Mouse (Mus musculus) left cerebral cortex, adult 2 months (tissue): ENCODE data around the gene Alox12. TPM values are rescaled to one million over a fixed set of nuclear protein-coding genes. Genes with fewer than 3 reads are reported as not detected.

Source experiments
- DNase-seq, 2 experiments: peaks; one replicate each; pipeline ENCODE4 v3.0.0; 2021 to 2022; ENCODE audit warnings: low spot score in 2 of 2, mixed read lengths in 1 of 2; ENCODE audit errors: extremely low spot score in 1 of 2
- H3K27ac ChIP-seq: fragments of 200-600 bp; 2 replicates; pipeline ENCODE4 v1.8.1; 2022
- H3K4me3 ChIP-seq: fragments of 200-600 bp; 2 replicates; pipeline ENCODE4 v1.8.1; 2022
- CTCF ChIP-seq: fragments of 200-600 bp; IDR thresholded peaks from 2 replicates; pipeline ENCODE4 v1.8.1; 2022; ENCODE audit warnings: antibody characterized with exemption, mild to moderate bottlenecking, moderate library complexity
- intact Hi-C: fragments of 180-260 bp; cut with DNase I; formaldehyde crosslinking; loops from one replicate; pipeline ENCODE4 v1.15.1; 2025
- long read RNA-seq, 2 experiments: library from polyadenylated mRNA; stranded (forward); transcript quantifications; one replicate each; pipeline ENCODE4 v2.0.0; 2021; ENCODE audit warnings: borderline mapping rate in 2 of 2
- total RNA-seq, 2 experiments: library from RNA; stranded (reverse); gene quantifications; 2 replicates each; pipeline ENCODE4 v1.2.3; 2021

Gene Alox12
- total RNA-seq = under 1 TPM; 0.16 to 0.19 TPM
- long read RNA-seq, experiment 1 = 0 reads
- long read RNA-seq, experiment 2 = 0 reads

- no peak for DNase-seq
- peak; percentile 42 for TF ChIP-seq CTCF
- intact Hi-C loops = no loop called here
- Histone ChIP-seq H3K4me3 (peak within 1 kb of the TSS; percentile 17; the same call in 1 of the 2 replicates), H3K27ac (no peak within 1 kb of the TSS)
Observed at GRCm38 (mm10) chr11:70254931-70255531, at the start of gene Alox12. TSS of gene Alox12 (minus strand) at chr11:70255353.

GRCm38 (mm10) chr11:70302293-70302692 lies 47.1 kb upstream of the Alox12 start:
- H3K4me3 ChIP-seq = no peak overlapping the region
- intact Hi-C loops = no loop called here
- DNase-seq = no peak
- no peak overlapping the region for H3K27ac ChIP-seq
- no peak for TF ChIP-seq CTCF

DNA sequence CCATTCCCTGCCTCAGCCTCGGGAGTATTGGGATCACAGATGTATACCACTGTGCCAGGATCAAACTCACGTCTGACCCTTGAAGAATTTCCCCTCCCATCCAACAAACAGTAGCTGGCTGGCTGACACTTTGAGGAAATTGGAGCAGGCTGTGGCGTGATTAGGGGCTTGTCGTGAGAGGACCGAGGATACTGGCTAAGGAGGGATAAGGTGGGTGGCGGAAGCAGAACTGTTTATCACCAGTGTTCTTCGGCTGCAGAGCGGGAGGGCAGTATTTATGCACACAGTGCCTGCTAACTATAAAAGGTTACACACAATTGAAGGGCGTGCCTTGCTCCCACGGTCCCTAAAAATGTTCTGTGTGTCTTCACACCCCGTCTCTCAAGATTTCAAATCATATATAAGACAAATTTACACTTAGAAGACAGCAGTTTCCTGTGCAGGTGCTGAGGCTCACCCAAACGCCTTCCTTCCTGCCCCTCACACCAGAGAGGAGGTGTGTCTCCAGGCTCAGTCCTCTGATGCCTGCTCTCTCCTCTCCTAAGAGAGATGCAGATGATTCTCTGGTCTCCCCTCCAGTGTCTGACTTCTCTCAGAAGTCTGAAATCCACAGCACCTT lies 42.8 kb upstream of the Alox12 start:
- intact Hi-C loops = no loop called here
- Histone ChIP-seq H3K4me3 (no peak overlapping the region), H3K27ac (no peak overlapping the region)
- TF ChIP-seq CTCF = no peak
- no peak for DNase-seq

- TF ChIP-seq CTCF = no peak
- no peak overlapping the region for H3K27ac ChIP-seq
- no peak overlapping the region for H3K4me3 ChIP-seq
- intact Hi-C loops = no loop called here
- DNase-seq = no peak
Observed at GRCm38 (mm10) chr11:70297405-70297804, 42.3 kb upstream of the Alox12 start.

DNA sequence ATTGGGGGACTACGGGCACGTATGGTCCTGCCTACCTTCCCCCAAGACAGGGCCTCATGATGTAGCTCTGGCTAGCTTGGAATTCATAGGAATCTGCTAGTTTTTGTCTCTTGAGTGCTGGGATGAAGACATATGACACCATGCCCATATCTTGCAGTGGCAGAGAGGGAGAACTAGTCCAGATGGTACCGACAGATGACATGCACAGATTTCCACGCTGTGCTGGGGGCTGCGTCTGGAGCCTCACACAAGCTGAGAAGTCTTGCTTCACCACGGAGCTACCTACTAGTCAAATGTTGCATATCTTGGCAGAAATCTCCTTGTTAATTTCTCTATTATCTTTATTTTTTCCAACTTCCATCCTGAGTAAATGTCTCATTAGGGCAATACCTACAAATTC lies 38.7 kb upstream of the Alox12 start:
- no peak overlapping the region for H3K27ac ChIP-seq
- H3K4me3 ChIP-seq = no peak overlapping the region
- no peak for DNase-seq
- TF ChIP-seq CTCF = no peak
- intact Hi-C loops = no loop called here

DNA sequence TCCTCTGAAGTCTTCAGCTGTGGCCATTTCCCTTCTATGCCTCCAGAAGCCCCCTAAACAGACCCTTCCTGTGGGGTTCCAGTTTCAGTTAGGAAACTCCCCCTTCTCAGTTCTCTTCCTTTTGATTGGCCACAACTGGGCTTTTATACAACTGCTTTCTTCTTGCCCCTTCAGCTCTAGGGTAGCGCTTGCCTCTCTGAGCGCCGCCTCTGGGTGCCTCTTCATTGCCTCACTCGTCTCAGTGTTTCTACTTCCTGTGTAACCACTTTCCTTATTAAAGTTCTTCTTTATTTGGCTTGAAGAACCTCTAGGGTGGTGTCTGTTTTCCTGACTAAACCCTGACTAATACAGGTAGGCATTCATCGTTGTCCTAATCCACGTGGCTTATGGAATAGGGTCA lies 36.1 kb upstream of the Alox12 start:
- intact Hi-C loops = no loop called here
- H3K27ac ChIP-seq = no peak overlapping the region
- TF ChIP-seq CTCF = no peak
- no peak overlapping the region for H3K4me3 ChIP-seq
- DNase-seq = no peak

DNA sequence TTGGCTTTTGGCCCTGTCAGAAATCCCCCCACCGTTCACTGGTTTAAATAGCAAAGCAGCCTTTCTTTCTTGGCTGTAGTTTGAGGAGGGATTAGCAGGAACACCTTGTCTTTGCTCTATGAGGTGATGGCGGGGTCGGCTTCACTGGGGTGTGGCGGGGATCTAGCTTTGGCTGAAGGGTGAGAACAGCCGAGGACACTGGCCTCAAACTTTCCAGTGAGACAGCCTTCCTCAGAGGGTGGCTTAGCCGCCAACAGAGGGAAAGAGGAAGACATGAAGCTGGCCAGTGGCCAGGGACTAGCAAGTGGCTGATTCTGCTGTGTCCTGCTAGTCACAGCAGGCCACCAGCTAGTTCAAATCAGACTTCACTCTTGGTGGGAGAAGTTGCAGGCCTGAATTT lies 34.1 kb upstream of the Alox12 start:
- intact Hi-C loops = no loop called here
- TF ChIP-seq CTCF = no peak
- peak in 1 of 2 experiments; percentile 17 for DNase-seq
- no peak overlapping the region for H3K27ac ChIP-seq
- H3K4me3 ChIP-seq = no peak overlapping the region

DNA sequence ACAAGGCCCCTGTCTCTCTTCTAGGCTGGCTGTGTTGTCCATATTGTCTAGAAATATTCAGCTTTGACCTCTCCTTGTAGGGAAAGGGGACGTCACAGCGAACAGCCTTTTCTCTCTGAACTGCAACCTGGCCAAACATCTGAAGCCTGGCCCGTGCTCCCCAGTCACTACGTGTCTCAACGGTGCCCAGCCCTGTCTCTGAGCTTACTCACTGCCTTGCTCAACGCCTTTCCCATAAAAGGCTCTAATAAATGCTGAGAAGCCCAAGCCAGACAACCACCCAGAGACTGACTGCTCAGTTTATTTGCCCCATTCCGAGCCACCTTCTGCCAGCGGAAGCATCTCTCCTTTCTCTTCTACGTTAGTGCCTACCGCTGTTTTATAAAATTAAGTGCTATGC lies 32.9 kb upstream of the Alox12 start:
- Histone ChIP-seq H3K27ac (no peak overlapping the region), H3K4me3 (no peak overlapping the region)
- intact Hi-C loops = no loop called here
- no peak for TF ChIP-seq CTCF
- DNase-seq = no peak

DNA sequence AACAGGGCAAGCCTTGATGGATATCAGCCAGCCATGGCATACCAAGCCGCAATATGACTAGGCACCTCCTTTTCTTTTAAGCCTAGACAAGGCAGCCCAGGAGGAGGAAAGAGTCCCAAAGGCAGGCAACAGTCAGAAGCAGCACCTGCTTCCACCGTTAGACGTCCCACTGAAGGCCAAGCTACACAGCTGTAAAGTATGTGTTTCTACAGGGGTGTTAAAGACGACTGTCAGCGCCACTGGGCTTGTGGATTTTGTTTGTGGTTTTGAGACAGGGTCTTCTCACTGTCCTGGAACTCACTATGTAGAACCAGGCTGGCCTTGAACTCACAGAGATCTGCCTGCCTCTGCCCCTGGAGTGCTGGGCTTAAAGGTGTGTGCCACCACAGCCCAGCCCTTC lies 30.5 kb upstream of the Alox12 start:
- no peak overlapping the region for H3K27ac ChIP-seq
- DNase-seq = no peak
- H3K4me3 ChIP-seq = no peak overlapping the region
- intact Hi-C loops = no loop called here
- no peak for TF ChIP-seq CTCF

- intact Hi-C loops = no loop called here
Observed at GRCm38 (mm10) chr11:70284757-70285156, 29.6 kb upstream of the Alox12 start.

GRCm38 (mm10) chr11:70283666-70284065 lies 28.5 kb upstream of the Alox12 start:
- Histone ChIP-seq H3K27ac (no peak overlapping the region), H3K4me3 (no peak overlapping the region)
- DNase-seq = no peak
- intact Hi-C loops = no loop called here
- no peak for TF ChIP-seq CTCF

More at GRCm38 (mm10) chr11:70284757-70285156, 29.6 kb upstream of the Alox12 start:
- H3K27ac ChIP-seq = no peak overlapping the region
- no peak for DNase-seq
- no peak overlapping the region for H3K4me3 ChIP-seq
- TF ChIP-seq CTCF = no peak

DNA sequence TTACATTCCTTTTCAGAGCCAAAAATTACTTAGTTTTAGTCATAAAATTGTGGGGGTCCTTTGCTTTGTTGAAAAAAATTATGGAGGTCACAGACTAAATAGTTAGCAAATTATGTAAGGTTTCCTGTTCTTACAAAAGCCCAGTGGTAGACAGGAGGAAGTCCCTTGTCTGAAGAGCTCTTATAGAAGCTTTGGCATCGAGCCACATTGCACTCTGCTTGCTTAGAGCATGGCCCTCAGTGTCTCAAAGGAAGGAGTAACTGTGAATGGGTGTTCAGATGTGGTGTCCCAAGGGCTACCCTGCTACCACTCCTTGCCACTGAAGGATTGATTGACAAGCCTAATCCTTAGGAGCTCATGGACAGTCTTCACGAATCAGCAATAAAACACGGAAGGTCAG lies 25.3 kb upstream of the Alox12 start:
- no peak for DNase-seq
- H3K27ac ChIP-seq = no peak overlapping the region
- no peak overlapping the region for H3K4me3 ChIP-seq
- TF ChIP-seq CTCF = no peak
- intact Hi-C loops = no loop called here

DNA sequence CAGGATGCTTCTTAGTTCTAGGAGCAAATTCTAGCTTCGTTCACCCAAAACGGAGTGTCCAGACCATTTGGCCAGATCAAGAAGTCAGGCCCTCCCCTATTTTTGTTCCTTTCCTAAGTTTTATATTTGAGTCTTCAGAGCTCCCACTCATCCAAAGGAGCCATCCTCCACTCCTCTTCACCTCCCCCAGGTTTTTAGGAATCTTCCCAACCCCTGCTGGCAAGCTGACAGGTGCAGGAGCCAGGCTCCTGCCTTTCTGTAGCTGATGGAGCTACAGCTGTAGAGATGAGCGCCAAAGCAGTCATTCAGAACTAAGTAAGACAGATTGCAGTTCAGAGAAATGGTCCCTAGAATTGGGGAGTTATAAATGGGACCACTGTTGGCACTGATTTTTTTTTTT lies 23.8 kb upstream of the Alox12 start:
- no peak overlapping the region for H3K27ac ChIP-seq
- intact Hi-C loops = no loop called here
- TF ChIP-seq CTCF = no peak
- no peak for DNase-seq
- H3K4me3 ChIP-seq = no peak overlapping the region
